Mouse (Mus musculus): ENCODE measurements around the gene Ube2d3. TPM values are rescaled to one million over a fixed set of nuclear protein-coding genes. Genes with fewer than 3 reads are reported as not detected.
"Not testable (repeated sequence)": the region's sequence is repeated elsewhere in the genome, so short reads cannot be mapped to it uniquely, and the experiment has no call there.

The Ube2d3 gene
- polyA plus RNA-seq, 1 experiment from 2014 or later: 586 TPM

GRCm38 (mm10) chr3:135489865-135490520, 52.0 kb downstream of the Ube2d3 start:
- Histone ChIP-seq H3K27me3 (ENCODE audit: insufficient read depth, low read length) (no peaks in the 10 kb centered on the region), H3K9me3 (ENCODE audit: low read depth, low read length) (no peaks in the 10 kb centered on the region), H3K9ac (no peak overlapping the region), H3K4me3 (ENCODE audit: low read depth, low read length) (no peak overlapping the region), H3K36me3 (ENCODE audit: insufficient read depth) (no peaks in the 10 kb centered on the region), H3K4me1 (ENCODE audit: insufficient read depth) (no peaks in the 10 kb centered on the region; the same call in 1 of the 2 replicates), H3K27ac (ENCODE audit: low read depth) (no peak overlapping the region), H3K4me2 (no peak overlapping the region)
- DNase-seq: no peak
- no peak for TF ChIP-seq CTCF (IDR thresholded peaks at IDR 0.05; ENCODE audit: low read depth)
- WGBS: 56% methylated on average over 5 of the region's 5 CpGs
- no peak for ATAC-seq (ENCODE audit: insufficient read depth)

DNA sequence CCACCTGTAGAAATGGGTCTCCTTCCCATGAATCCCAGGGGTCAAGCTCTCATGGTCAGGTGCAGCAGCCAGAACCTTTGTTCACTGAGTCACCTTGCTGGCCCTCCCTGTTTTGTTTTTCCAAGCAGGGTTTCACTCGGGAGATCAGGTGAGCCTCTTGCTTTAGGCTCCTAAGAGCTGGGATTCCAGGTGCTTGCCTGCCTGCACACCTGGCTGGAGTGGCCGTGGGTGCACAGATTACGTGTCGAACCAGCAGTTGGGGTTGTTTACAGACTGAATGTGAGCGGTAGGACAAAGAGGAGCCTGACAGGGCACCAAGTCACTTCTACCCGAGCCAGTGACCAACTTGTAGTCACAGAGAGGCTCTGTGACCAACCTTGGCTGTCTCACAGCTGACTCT, 53.2 kb downstream of the Ube2d3 start:
- no peaks in the 10 kb centered on the region for H3K9me3 ChIP-seq (ENCODE audit: low read depth, low read length)
- no peak for DNase-seq
- no peaks in the 10 kb centered on the region for H3K36me3 ChIP-seq (ENCODE audit: insufficient read depth)
- 73% methylated on average over 6 of the region's 6 CpGs for WGBS
- no peak overlapping the region for H3K9ac ChIP-seq
- no peak overlapping the region for H3K4me3 ChIP-seq (ENCODE audit: low read depth, low read length)
- ATAC-seq (ENCODE audit: insufficient read depth): no peak
- H3K27me3 ChIP-seq (ENCODE audit: insufficient read depth, low read length): no peaks in the 10 kb centered on the region
- H3K27ac ChIP-seq (ENCODE audit: low read depth): no peak overlapping the region
- no peaks in the 10 kb centered on the region for H3K4me1 ChIP-seq (ENCODE audit: insufficient read depth)
- no peak for TF ChIP-seq CTCF (IDR thresholded peaks at IDR 0.05; ENCODE audit: low read depth)
- no peak overlapping the region for H3K4me2 ChIP-seq

GRCm38 (mm10) chr3:135493320-135493719, 55.4 kb downstream of the Ube2d3 start:
- not testable (repeated sequence) for H3K36me3 ChIP-seq (ENCODE audit: insufficient read depth); DNase-seq; H3K4me3 ChIP-seq (ENCODE audit: low read depth, low read length); H3K9ac ChIP-seq; H3K4me2 ChIP-seq; ATAC-seq (ENCODE audit: insufficient read depth); H3K4me1 ChIP-seq (ENCODE audit: insufficient read depth); H3K27me3 ChIP-seq (ENCODE audit: insufficient read depth, low read length); H3K27ac ChIP-seq (ENCODE audit: low read depth); H3K9me3 ChIP-seq (ENCODE audit: low read depth, low read length)
- WGBS: 75% methylated on average over 7 of the region's 7 CpGs

DNA sequence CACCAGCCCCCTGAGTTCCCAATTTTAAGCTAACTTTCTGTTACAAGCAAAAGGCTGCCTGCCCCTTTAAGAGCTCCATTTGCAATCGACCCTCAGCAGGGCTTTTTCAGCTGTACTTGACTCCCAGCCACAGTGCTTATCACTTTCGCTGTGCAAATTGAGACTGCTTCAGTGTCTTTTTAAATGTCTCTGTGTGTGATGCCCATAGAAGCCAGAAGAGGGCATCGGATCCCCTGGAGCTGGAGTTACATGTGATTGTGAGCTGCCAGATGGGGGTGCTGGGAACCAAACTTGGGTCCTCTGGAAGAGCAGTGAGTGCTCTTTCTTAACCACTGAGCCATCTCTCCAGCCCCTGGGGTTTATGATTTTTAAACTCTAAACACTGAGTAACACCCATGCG, 60.0 kb downstream of the Ube2d3 start:
- WGBS: 76% methylated on average over 4 of the region's 4 CpGs
- not testable (repeated sequence) for DNase-seq; ATAC-seq (ENCODE audit: insufficient read depth)

DNA sequence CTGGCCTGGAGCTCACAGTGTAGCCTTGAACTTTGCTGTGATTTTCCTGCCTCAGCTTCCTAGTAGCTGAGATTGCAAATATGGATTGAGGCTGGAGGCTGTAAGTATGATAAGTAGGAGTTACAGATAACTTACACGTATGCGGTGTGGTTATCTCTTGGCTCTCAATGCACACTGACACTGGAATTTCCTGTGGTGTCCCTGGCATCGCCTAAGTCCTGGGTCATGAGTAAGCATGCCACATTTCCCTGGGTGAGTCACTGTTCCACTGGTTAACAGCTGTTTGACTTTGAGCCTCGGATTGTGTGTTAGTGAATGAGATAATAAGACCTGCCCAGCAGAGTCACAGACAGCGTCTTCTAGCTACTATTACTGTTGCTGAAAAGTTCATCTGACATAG, 60.9 kb downstream of the Ube2d3 start:
- no peaks in the 10 kb centered on the region for H3K27me3 ChIP-seq (ENCODE audit: insufficient read depth, low read length)
- ATAC-seq (ENCODE audit: insufficient read depth) (no peak), DNase-seq (no peak)
- no peaks in the 10 kb centered on the region for H3K4me1 ChIP-seq (ENCODE audit: insufficient read depth)
- H3K36me3 ChIP-seq (ENCODE audit: insufficient read depth): no peaks in the 10 kb centered on the region
- TF ChIP-seq CTCF (IDR thresholded peaks at IDR 0.05; ENCODE audit: low read depth): no peak
- H3K9me3 ChIP-seq (ENCODE audit: low read depth, low read length): no peaks in the 10 kb centered on the region
- no peak overlapping the region for H3K4me3 ChIP-seq (ENCODE audit: low read depth, low read length)
- H3K27ac ChIP-seq (ENCODE audit: low read depth): no peak overlapping the region
- no peak overlapping the region for H3K4me2 ChIP-seq
- H3K9ac ChIP-seq: no peak overlapping the region
- WGBS: 66% methylated on average over 5 of the region's 5 CpGs

More for the DNA sequence above, 60.0 kb downstream of the Ube2d3 start:
- not testable (repeated sequence) for H3K4me2 ChIP-seq; H3K27me3 ChIP-seq (ENCODE audit: insufficient read depth, low read length); H3K9ac ChIP-seq; H3K27ac ChIP-seq (ENCODE audit: low read depth); H3K9me3 ChIP-seq (ENCODE audit: low read depth, low read length); H3K4me3 ChIP-seq (ENCODE audit: low read depth, low read length); H3K4me1 ChIP-seq (ENCODE audit: insufficient read depth); H3K36me3 ChIP-seq (ENCODE audit: insufficient read depth)
- 0 out of 2 replicates have a peak, but pooled peaks have one; percentile 13 for TF ChIP-seq CTCF (IDR thresholded peaks at IDR 0.05; ENCODE audit: low read depth)

DNA sequence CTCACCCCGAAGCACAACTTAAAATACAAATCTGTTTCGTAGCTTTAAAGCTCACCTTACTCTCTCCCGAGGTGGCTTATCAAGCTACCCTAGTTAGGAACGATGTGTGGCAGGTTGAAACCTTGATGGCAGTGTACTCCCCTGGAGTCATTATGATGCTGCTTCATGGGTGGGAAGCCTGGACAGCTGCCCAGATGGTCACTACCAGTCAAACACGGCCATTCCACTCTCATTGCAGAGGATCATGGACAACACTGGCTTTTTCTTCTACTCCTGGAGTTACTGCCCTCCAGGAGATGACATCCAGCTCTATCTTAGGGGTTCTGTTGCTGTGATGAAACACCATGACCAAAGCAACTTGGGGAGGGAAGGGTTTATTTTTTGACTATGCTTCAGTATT, 65.2 kb downstream of the Ube2d3 start:
- no peak for ATAC-seq (ENCODE audit: insufficient read depth)
- H3K9ac ChIP-seq: no peak overlapping the region
- TF ChIP-seq CTCF (IDR thresholded peaks at IDR 0.05; ENCODE audit: low read depth): no peak
- H3K4me1 ChIP-seq (ENCODE audit: insufficient read depth): no peaks in the 10 kb centered on the region
- H3K27ac ChIP-seq (ENCODE audit: low read depth): no peak overlapping the region
- H3K27me3 ChIP-seq (ENCODE audit: insufficient read depth, low read length): no peaks in the 10 kb centered on the region
- no peaks in the 10 kb centered on the region for H3K36me3 ChIP-seq (ENCODE audit: insufficient read depth)
- DNase-seq: no peak
- H3K4me2 ChIP-seq: no peak overlapping the region
- WGBS: 77% methylated on average over 5 of the region's 5 CpGs
- no peak overlapping the region for H3K4me3 ChIP-seq (ENCODE audit: low read depth, low read length)
- H3K9me3 ChIP-seq (ENCODE audit: low read depth, low read length): no peaks in the 10 kb centered on the region

- 55% methylated on average over 10 of the region's 10 CpGs for WGBS
- peak; percentile 62; the same call in 1 of the 2 replicates for ATAC-seq (ENCODE audit: insufficient read depth)
- H3K27ac ChIP-seq (ENCODE audit: low read depth): no peak overlapping the region
Measured at GRCm38 (mm10) chr3:135505369-135505909, 67.5 kb downstream of the Ube2d3 start.

More at GRCm38 (mm10) chr3:135505369-135505909, 67.5 kb downstream of the Ube2d3 start:
- H3K4me3 ChIP-seq (ENCODE audit: low read depth, low read length): no peak overlapping the region
- H3K9ac ChIP-seq: no peak overlapping the region
- peak; percentile 57 for DNase-seq
- peak; percentile 72 for TF ChIP-seq CTCF (IDR thresholded peaks at IDR 0.05; ENCODE audit: low read depth)
- H3K4me2 ChIP-seq: no peak overlapping the region
- H3K9me3 ChIP-seq (ENCODE audit: low read depth, low read length): no peaks in the 10 kb centered on the region
- H3K4me1 ChIP-seq (ENCODE audit: insufficient read depth): no peaks in the 10 kb centered on the region
- no peaks in the 10 kb centered on the region for H3K36me3 ChIP-seq (ENCODE audit: insufficient read depth)
- H3K27me3 ChIP-seq (ENCODE audit: insufficient read depth, low read length): no peaks in the 10 kb centered on the region

All from lung, embryonic 14.5 days (tissue).